Mouse (Mus musculus): ENCODE measurements around the gene Nelfa. TPM values are rescaled to one million over a fixed set of nuclear protein-coding genes. Genes with fewer than 3 reads are reported as not detected.
A peak's percentile ranks its signal among the peaks of the same experiment; 100 is the strongest.

The Nelfa gene
- total RNA-seq (2012; rRNA removed) (23.9 and 27.6 TPM in 2 replicates), total RNA-seq (2014; rRNA removed) (20.4 and 20.6 TPM in 2 replicates), polyA plus RNA-seq (2012; ENCODE audit: insufficient read length, low read depth) (35.3 and 41.2 TPM in 2 replicates)

GRCm38 (mm10) chr5:33936120-33936707 lies at the start of gene Nelfa:
Gene Nelfa (minus strand): TSS chr5:33936413.
- H3K27ac ChIP-seq (ENCODE audit: insufficient read depth, low read depth), result peak within 1 kb of the TSS; percentile 80

GRCm38 (mm10) chr5:33983309-33984121 lies 47.3 kb upstream of the Nelfa start, which contains the start of gene Gm1673:
Gene Gm1673 (plus strand): TSS chr5:33983433.
- H3K36me3 ChIP-seq (replicated peaks in 1 of 2; ENCODE audit: control insufficient read depth in 1 of 2, insufficient read depth in 1 of 2, low read length in 1 of 2), result no peaks in the 10 kb centered on the region
- H3K4me2 ChIP-seq (ENCODE audit: insufficient read depth, low read depth, poor library complexity, severe bottlenecking), result no peak within 1 kb of the TSS
- no peaks in the 10 kb centered on the region for H3K79me2 ChIP-seq (replicated peaks; ENCODE audit: control insufficient read depth, extremely low read depth, insufficient read depth, poor library complexity, severe bottlenecking)
- no peaks in the 10 kb centered on the region for H3K27me3 ChIP-seq (replicated peaks)
- no peak within 1 kb of the TSS for H3K27ac ChIP-seq (ENCODE audit: insufficient read depth, low read depth)
- dilution Hi-C loops (cut with MboI; ENCODE audit: extremely low pct_ligation_motif_present, extremely low pct_unique_long_range_greater_than_20kb, low sequenced_read_pairs) (no loop called here), in situ Hi-C loops (cut with MboI; ENCODE audit: low pct_ligation_motif_present, low pct_unique_long_range_greater_than_20kb, low sequenced_read_pairs) (no loop called here)
- no peak for DNase-seq (ENCODE audit: extremely low read depth)
- peaks cover 8% of the 10 kb centered on the region for H3K9me3 ChIP-seq (replicated peaks; ENCODE audit: low read length)
- no peaks in the 10 kb centered on the region for H3K4me1 ChIP-seq (ENCODE audit: control insufficient read depth in 1 of 2, insufficient read depth in 2 of 2)
- H3K4me3 ChIP-seq (replicated peaks in 1 of 3; ENCODE audit: low read depth in 2 of 3, low read length in 2 of 3, poor library complexity in 1 of 3), result no peak within 1 kb of the TSS
- no peak within 1 kb of the TSS for H3K9ac ChIP-seq (ENCODE audit: insufficient read depth, low read depth)
- TF ChIP-seq PAX5 (IDR thresholded peaks at IDR 0.05; ENCODE audit: low read length) (no peak), USF2 (conservative IDR thresholded peaks at IDR 0.05; ENCODE audit: low read depth, low read length) (no peak), ETS1 (conservative IDR thresholded peaks at IDR 0.05; ENCODE audit: low read depth, low read length) (no peak), SMC3 (IDR thresholded peaks at IDR 0.05; ENCODE audit: low read depth, low read length) (no peak), ZNF384 (IDR thresholded peaks at IDR 0.05; ENCODE audit: low read depth, low read length) (no peak), JUND (conservative IDR thresholded peaks at IDR 0.05; ENCODE audit: low read depth, low read length) (no peak), CTCF (conservative IDR thresholded peaks at IDR 0.05 in 1 of 2, IDR thresholded peaks at IDR 0.05 in 1 of 2; ENCODE audit: low read depth in 2 of 2, low read length in 2 of 2) (no peak), MAFK (IDR thresholded peaks at IDR 0.05; ENCODE audit: insufficient replicate concordance, low read length) (no peak), RAD21 (IDR thresholded peaks at IDR 0.05; ENCODE audit: low read depth, low read length) (no peak), NRF1 (IDR thresholded peaks at IDR 0.05; ENCODE audit: low read depth, low read length) (no peak), MYC (IDR thresholded peaks at IDR 0.05; ENCODE audit: low read depth, low read length) (no peak), CHD1 (IDR thresholded peaks at IDR 0.05; ENCODE audit: low read depth, low read length) (no peak), POLR2AphosphoS2 (IDR thresholded peaks at IDR 0.05; ENCODE audit: low read depth, low read length) (no peak), ZC3H11A (IDR thresholded peaks at IDR 0.05; ENCODE audit: low read depth, low read length) (no peak)

More at GRCm38 (mm10) chr5:33936120-33936707, at the start of gene Nelfa:
- Histone ChIP-seq H3K36me3 (replicated peaks in 1 of 2; ENCODE audit: control insufficient read depth in 1 of 2, insufficient read depth in 1 of 2, low read length in 1 of 2) (peaks cover 14 to 37% of the 10 kb centered on the region in 2 experiments), H3K9me3 (replicated peaks; ENCODE audit: low read length) (peaks cover 18% of the 10 kb centered on the region), H3K4me2 (ENCODE audit: insufficient read depth, low read depth, poor library complexity, severe bottlenecking) (peak within 1 kb of the TSS; percentile 93), H3K4me1 (ENCODE audit: control insufficient read depth in 1 of 2, insufficient read depth in 2 of 2) (peaks cover 2 to 42% of the 10 kb centered on the region in 2 experiments; a peak in 3 of 4 replicates), H3K79me2 (replicated peaks; ENCODE audit: control insufficient read depth, extremely low read depth, insufficient read depth, poor library complexity, severe bottlenecking) (peaks cover 37% of the 10 kb centered on the region), H3K4me3 (replicated peaks in 1 of 3; ENCODE audit: low read depth in 2 of 3, low read length in 2 of 3, poor library complexity in 1 of 3) (peak within 1 kb of the TSS; percentile 82 to 97 (median 84)), H3K27me3 (replicated peaks) (no peaks in the 10 kb centered on the region), H3K9ac (ENCODE audit: insufficient read depth, low read depth) (peak within 1 kb of the TSS; percentile 59)
- in situ Hi-C loops (cut with MboI; ENCODE audit: low pct_ligation_motif_present, low pct_unique_long_range_greater_than_20kb, low sequenced_read_pairs), result no loop called here
- dilution Hi-C loops (cut with MboI; ENCODE audit: extremely low pct_ligation_motif_present, extremely low pct_unique_long_range_greater_than_20kb, low sequenced_read_pairs), result no loop called here
- DNase-seq (ENCODE audit: extremely low read depth), result peak; percentile 98
- TF ChIP-seq BHLHE40 (IDR thresholded peaks at IDR 0.05; ENCODE audit: low read depth, low read length) (no peak), EP300 (IDR thresholded peaks at IDR 0.05; ENCODE audit: low read length) (no peak), CTCF (conservative IDR thresholded peaks at IDR 0.05 in 1 of 2, IDR thresholded peaks at IDR 0.05 in 1 of 2; ENCODE audit: low read depth in 2 of 2, low read length in 2 of 2) (no peak), ELF1 (IDR thresholded peaks at IDR 0.05; ENCODE audit: low read depth, low read length) (peak; percentile 82), MAFK (IDR thresholded peaks at IDR 0.05; ENCODE audit: insufficient replicate concordance, low read length) (no peak), UBTF (IDR thresholded peaks at IDR 0.05; ENCODE audit: low read depth, low read length) (peak; percentile 43; the same call in 1 of the 2 replicates), ZKSCAN1 (IDR thresholded peaks at IDR 0.05; ENCODE audit: borderline replicate concordance, low read depth, low read length) (no peak), HCFC1 (IDR thresholded peaks at IDR 0.05; ENCODE audit: low read depth, low read length) (peak; percentile 95), USF1 (IDR thresholded peaks at IDR 0.05; ENCODE audit: low read depth, low read length) (no peak), ZNF384 (IDR thresholded peaks at IDR 0.05; ENCODE audit: low read depth, low read length) (no peak), RCOR1 (conservative IDR thresholded peaks at IDR 0.05; ENCODE audit: low read depth, low read length) (0 out of 2 replicates have a peak, but pooled peaks have one; percentile 59), SMC3 (IDR thresholded peaks at IDR 0.05; ENCODE audit: low read depth, low read length) (no peak), KAT2A (IDR thresholded peaks at IDR 0.05; ENCODE audit: insufficient replicate concordance, low read length) (peak; percentile 77; the same call in 1 of the 2 replicates), MAX (IDR thresholded peaks at IDR 0.05; ENCODE audit: low read length) (peak; percentile 87), TCF12 (IDR thresholded peaks at IDR 0.05; ENCODE audit: low read depth, low read length) (peak; percentile 84; the same call in 1 of the 2 replicates), GABPA (IDR thresholded peaks at IDR 0.05; ENCODE audit: insufficient replicate concordance, low read depth, low read length) (no peak; the same call in 1 of the 2 replicates), CHD2 (IDR thresholded peaks at IDR 0.05; ENCODE audit: low read length) (peak; percentile 1; the same call in 1 of the 2 replicates), PAX5 (IDR thresholded peaks at IDR 0.05; ENCODE audit: low read length) (no peak), JUND (conservative IDR thresholded peaks at IDR 0.05; ENCODE audit: low read depth, low read length) (no peak), SIN3A (IDR thresholded peaks at IDR 0.05; ENCODE audit: low read length) (peak; percentile 56), MEF2A (IDR thresholded peaks at IDR 0.05; ENCODE audit: borderline replicate concordance, low read depth, low read length) (no peak; the same call in 1 of the 2 replicates), NELFE (IDR thresholded peaks at IDR 0.05; ENCODE audit: low read depth, low read length) (peak; percentile 70), RAD21 (IDR thresholded peaks at IDR 0.05; ENCODE audit: low read depth, low read length) (no peak), ETS1 (conservative IDR thresholded peaks at IDR 0.05; ENCODE audit: low read depth, low read length) (0 out of 2 replicates have a peak, but pooled peaks have one; percentile 25), IRF4 (IDR thresholded peaks at IDR 0.05; ENCODE audit: low read depth, low read length) (peak; percentile 40; the same call in 1 of the 2 replicates), CHD1 (IDR thresholded peaks at IDR 0.05; ENCODE audit: low read depth, low read length) (no peak), TBP (conservative IDR thresholded peaks at IDR 0.05; ENCODE audit: low read depth, low read length) (peak; percentile 80; the same call in 1 of the 2 replicates), ZC3H11A (IDR thresholded peaks at IDR 0.05; ENCODE audit: low read depth, low read length) (peak; percentile 51; the same call in 1 of the 2 replicates), USF2 (conservative IDR thresholded peaks at IDR 0.05; ENCODE audit: low read depth, low read length) (no peak), POLR2AphosphoS2 (IDR thresholded peaks at IDR 0.05; ENCODE audit: low read depth, low read length) (peak; percentile 70; the same call in 1 of the 2 replicates), MAZ (IDR thresholded peaks at IDR 0.05; ENCODE audit: low read depth, low read length) (peak; percentile 75; the same call in 1 of the 2 replicates), E2F4 (IDR thresholded peaks at IDR 0.05; ENCODE audit: insufficient replicate concordance, low read depth, low read length) (no peak), JUN (IDR thresholded peaks at IDR 0.05; ENCODE audit: insufficient read depth, low read depth, low read length) (no peak), MYC (IDR thresholded peaks at IDR 0.05; ENCODE audit: low read depth, low read length) (no peak), MXI1 (IDR thresholded peaks at IDR 0.05; ENCODE audit: low read depth, low read length) (peak; percentile 56; the same call in 1 of the 2 replicates), POLR2A (IDR thresholded peaks at IDR 0.05; ENCODE audit: low read depth, low read length) (peak; percentile 82), ZMIZ1 (IDR thresholded peaks at IDR 0.05; ENCODE audit: low read depth, low read length) (peak; percentile 73), NRF1 (IDR thresholded peaks at IDR 0.05; ENCODE audit: low read depth, low read length) (peak; percentile 77)
